Mouse (Mus musculus) adrenal gland, postnatal 4 days (tissue): Measurements from ENCODE around the gene Pdia5. TPM values are rescaled to one million over a fixed set of nuclear protein-coding genes. Genes with fewer than 3 reads are reported as not detected.

ENCODE experiments used
- DNase-seq, 2 experiments: peaks; one replicate each; pipeline ENCODE4 v3.0.0; 2021 to 2022; ENCODE audit warnings: low spot score in 2 of 2, mixed read lengths in 2 of 2
- total RNA-seq, 2 experiments: library from RNA; stranded (reverse); gene quantifications; 2 replicates each; pipeline ENCODE4 v1.2.3; 2021

The Pdia5 gene
- total RNA-seq, 2 experiments from 2014 or later, result 23.0 to 27.5 TPM

DNA sequence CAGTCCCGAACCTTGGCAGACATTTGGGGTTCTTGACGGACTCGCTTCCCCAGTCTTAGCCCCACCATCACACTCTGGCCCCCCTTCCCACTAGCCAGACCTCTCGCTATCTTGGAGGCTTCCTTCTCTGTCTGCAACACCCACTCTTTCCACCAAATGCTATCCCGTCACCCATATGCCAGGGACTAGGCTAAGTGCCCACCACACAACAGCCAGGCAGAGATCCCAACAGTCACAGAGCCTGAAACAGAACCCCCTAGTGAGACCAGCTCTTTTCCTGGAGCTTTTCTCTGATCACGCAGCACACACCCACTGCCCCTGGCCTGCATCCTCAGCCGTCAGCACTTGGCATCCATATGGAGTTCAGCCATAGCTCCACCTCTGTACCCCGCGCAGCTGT, 5.0 kb downstream of the Pdia5 start:
- no peak for DNase-seq

DNA sequence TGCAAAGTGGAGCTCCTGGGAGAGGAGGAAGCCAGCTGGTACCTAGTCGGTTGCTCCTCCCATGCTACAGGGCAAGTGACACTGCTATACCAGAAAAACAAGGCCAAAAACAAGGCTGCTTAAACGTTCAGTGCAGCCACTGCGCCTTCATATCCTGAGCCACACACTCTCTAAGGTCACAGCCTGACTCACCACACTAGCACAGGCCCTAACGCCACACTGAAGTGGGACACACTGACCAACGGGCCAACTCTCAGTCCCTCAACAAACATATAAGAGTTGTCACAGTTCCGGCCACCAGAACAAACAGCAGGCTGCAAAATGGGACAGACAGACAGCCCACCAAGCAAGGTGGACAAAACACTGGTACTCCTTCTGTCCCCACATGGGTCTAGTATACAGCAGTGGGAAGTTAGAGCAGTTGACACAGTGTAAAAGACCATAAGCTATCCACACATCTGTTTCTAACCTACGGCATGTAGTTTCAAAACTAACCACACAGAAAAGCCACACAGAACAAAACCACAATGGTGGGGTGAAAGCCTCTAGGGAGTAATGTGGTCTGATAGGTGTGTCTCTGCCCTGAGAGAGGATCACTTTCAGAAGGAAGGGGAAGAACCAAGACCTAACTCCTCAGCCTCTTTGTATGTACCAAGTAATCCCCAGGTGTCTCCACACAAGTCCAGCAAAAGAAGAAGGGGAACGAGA, 6.0 kb downstream of the Pdia5 start:
- no peak for DNase-seq

DNA sequence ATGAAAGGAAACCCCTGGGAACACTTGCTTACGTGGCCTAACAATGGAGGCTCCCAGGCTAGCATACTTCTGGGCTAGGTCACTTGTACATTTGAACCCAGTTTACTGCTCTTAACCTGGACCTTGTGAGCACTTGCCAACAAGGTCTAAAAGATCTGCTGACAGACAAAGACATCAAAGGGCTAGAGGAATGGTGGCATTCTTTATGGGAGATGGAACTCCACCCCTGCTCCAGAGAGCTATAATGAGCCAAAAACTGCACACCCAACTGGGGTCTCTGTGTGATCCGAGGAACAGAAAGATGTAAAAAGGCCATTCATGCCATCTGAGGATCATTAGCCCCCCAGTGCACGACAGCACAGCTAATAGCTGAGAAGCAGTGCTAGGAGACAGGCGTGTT, 6.6 kb downstream of the Pdia5 start:
- DNase-seq, result no peak

GRCm38 (mm10) chr16:35479301-35479700, 11.4 kb downstream of the Pdia5 start:
- no peak for DNase-seq

GRCm38 (mm10) chr16:35477273-35477672, 13.4 kb downstream of the Pdia5 start:
- DNase-seq, result no peak

- no peak for DNase-seq
Measured at GRCm38 (mm10) chr16:35472569-35473275, 18.0 kb downstream of the Pdia5 start.

- no peak for DNase-seq
Measured at GRCm38 (mm10) chr16:35471841-35472568, 18.7 kb downstream of the Pdia5 start.

DNA sequence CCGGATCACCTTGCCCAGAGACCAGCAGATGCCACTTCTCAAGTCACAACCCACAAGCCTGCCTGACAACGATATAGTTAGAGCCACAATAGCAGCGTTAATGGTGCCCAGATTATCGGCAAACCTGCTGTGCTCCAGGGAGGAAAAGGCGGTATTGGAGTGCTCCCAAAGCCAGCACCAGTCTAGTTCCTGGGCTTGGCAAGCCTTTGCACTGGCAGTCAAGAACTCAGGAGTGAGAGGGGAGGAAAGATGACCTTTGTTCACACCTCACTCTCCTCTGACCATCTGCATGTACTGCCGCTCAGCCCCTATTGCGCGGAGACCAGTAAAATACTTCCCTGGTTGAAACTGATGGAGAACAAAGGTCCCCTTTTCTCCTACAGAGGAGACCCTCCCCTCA, 19.7 kb downstream of the Pdia5 start:
- DNase-seq, result no peak

- no peak for DNase-seq
Measured at GRCm38 (mm10) chr16:35470096-35470495, 20.6 kb downstream of the Pdia5 start.

- no peak for DNase-seq
Measured at GRCm38 (mm10) chr16:35469016-35469415, 21.7 kb downstream of the Pdia5 start.

- DNase-seq, result no peak
Measured at GRCm38 (mm10) chr16:35467044-35467443, 23.6 kb downstream of the Pdia5 start.

GRCm38 (mm10) chr16:35465808-35466351, 24.8 kb downstream of the Pdia5 start:
- no peak for DNase-seq

DNA sequence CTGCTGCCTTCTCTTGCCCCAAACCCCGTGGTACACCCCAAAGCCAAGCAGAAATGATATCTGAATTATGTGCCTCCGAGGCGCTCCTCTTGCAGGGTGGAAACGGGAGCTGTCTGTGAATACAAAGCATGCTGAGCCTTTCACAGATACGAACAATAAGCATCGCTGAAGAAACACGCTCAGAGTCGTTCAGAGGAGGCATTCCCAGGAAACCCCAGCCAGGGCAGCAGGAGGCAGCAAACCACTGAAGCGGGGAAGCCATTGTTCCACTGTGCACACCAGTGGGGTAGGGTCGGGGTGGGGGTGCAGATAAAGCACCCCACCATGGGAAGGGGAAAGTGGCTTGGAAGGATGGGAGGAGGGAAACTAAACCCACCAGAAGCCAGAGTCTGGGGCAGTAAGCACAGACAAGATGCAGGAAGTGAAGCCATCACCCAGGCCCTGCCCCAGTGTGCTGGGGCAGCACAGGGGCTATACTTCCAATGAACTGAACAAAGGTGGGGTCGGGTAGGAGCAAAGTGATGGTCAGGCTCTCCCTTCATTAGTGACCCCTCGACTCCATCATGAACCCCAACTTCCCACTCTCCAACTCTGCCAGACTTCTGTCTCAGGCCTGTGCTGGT, 25.9 kb downstream of the Pdia5 start:
- DNase-seq, result no peak

DNA sequence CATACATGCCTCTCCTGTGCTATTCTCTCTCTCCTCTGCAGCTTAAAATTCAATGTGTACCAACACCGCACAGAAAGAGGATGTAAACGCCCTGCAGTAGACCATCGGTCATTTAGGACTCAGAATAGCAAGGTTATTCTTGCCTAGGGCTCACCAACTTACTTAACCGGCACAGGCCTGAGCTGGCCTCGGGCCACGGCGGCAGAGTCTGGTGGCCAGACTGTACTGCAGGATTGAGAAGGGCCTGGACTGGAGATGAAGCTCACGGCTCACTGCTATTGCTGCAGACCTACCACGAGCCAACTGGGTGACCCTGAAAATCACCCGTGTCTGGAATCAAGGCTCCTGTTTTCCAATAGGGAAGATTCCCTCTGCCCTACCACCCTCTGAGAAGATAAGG, 27.0 kb downstream of the Pdia5 start:
- no peak for DNase-seq

GRCm38 (mm10) chr16:35462955-35463354, 27.7 kb downstream of the Pdia5 start:
- DNase-seq, result no peak

- DNase-seq, result no peak
Measured at GRCm38 (mm10) chr16:35459584-35459983, 31.1 kb downstream of the Pdia5 start.

GRCm38 (mm10) chr16:35458297-35458696, 32.4 kb downstream of the Pdia5 start:
- no peak for DNase-seq

- DNase-seq, result no peak
Measured at GRCm38 (mm10) chr16:35457488-35457887, 33.2 kb downstream of the Pdia5 start.

GRCm38 (mm10) chr16:35457011-35457419, 33.7 kb downstream of the Pdia5 start:
- no peak for DNase-seq

- no peak for DNase-seq
Measured at GRCm38 (mm10) chr16:35456305-35456704, 34.4 kb downstream of the Pdia5 start.

DNA sequence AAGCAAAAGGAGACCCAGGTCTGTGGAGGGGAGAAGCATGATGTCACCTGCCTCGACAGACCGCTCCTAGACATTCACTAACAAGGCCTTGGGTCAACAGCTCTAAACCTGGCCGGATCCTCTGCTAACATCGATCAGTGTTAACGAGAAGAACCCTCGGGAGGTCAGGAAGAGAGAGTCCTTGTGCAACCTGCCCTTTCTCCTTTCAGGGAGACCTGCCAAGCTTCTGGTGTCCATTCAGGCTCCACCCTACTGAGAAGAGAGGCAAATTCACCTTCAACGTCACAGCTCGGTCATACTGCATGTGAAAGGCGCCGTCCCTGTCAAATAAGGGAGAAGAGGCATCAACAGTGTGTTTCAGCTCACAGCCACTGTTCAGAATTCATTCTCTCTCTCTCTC, 34.9 kb downstream of the Pdia5 start:
- DNase-seq, result no peak
